Mouse (Mus musculus) megakaryocyte, embryonic 14.5 days (primary cell): ENCODE measurements around the gene Cabp1.

ENCODE experiments used
- FLI1 ChIP-seq: IDR thresholded peaks from 2 replicates; pipeline ENCODE4 v1.6.1; 2012; ENCODE audit warnings: low read length, inconsistent platforms, mixed read lengths
- GATA1 ChIP-seq: IDR thresholded peaks from 3 replicates; pipeline ENCODE4 v1.6.1; 2012; ENCODE audit warnings: mixed read lengths, low read length, inconsistent platforms, borderline replicate concordance

- TF ChIP-seq GATA1 (no peak), FLI1 (no peak)
Observed at GRCm38 (mm10) chr5:115235786-115236263, 41.6 kb upstream of the Cabp1 start, which contains the start of gene Pop5.
